Mouse (Mus musculus) adipose tissue, adult 10 weeks (tissue): Measurements from ENCODE around the gene Olfr996. TPM values are rescaled to one million over a fixed set of nuclear protein-coding genes. Genes with fewer than 3 reads are reported as not detected.

Experiments
- polyA plus RNA-seq: library from polyadenylated mRNA; stranded (reverse); fragments of 350-450 nt; fragmentation: Illumina TruSeq; extraction: RNeasy Lipid Tissue Mini Kit (QIAGEN cat#74804); gene quantifications from one replicate; pipeline ENCODE4 v1.2.3, GENCODE M21; 2014; ENCODE audit warnings: low read depth, low replicate concordance

Olfr996 gene
- polyA plus RNA-seq: not detected

DNA sequence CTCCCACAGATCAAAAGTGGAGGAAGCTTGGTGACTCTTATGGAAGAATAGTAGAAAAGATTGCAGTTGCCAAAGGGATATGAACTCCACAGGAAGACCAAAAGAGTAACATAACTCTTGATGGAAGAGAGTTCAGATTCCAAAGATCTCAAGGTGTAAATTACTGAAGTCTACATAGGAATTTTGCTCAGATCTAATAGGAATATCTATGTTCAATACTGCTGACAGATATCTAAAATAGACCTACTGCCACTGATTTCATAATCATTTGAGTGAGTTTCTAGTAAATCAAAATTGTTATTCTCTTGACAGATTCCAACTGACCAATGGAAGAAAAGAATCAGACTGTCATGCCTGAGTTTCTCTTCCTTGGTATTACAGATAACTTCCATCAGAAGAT is at the start of gene Olfr996:
Gene Olfr996, plus strand, starts transcription at position 301 of the 400 bp plus-strand sequence.

DNA sequence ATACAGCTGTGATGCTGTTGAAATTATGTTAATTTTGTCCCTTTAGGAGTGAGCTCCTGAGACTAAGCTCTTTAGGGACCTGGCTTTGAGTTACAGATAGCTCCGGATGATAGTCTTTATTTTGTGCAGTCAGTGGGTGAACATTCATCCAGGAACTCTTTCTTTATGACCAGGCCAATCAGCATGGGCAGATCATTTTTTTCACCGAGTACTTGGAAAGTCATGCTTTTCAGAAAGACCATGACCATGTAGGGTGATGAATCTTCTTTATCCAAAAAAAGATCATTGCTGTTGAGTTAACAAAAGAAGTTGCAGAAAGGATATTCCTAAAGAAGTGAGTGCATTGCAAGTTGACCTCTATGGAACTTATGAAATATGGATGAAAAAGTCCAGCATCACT is 9.6 kb downstream of the Olfr996 start, which contains the start of gene Olfr998:
Gene Olfr998, plus strand, starts transcription at position 301 of the 400 bp plus-strand sequence.

DNA sequence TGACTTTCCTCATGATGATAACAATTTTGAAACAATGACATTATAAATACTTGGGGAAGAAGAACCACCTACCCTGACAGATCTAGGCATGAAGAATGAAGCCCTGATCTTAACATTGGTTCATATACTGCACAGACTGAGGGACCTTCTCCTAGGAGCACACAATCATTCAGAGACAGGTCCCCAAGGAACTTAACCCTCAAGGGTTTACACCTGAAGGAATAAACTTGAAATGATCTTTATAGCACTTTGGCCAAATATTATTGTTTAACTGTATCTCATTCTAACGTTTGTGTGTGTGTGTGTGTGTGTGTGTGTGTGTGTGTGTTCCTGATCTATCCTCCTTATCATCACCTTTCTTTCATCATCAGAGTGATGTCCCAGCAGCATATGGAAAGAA is 32.8 kb downstream of the Olfr996 start, which contains the start of gene Olfr1000:
Gene Olfr1000, minus strand, starts transcription at position 101 of the 400 bp plus-strand sequence.

Other genes starting within 250 kb of the Olfr996 start
- gene Olfr987, start 239.9 kb upstream of the Olfr996 start, polyA plus RNA-seq: not detected
- gene Olfr988, start 216.0 kb upstream of the Olfr996 start, polyA plus RNA-seq: not detected
- not detected for gene Olfr992, start 169.7 kb upstream of the Olfr996 start, polyA plus RNA-seq
- not detected for gene Olfr993, start 164.3 kb upstream of the Olfr996 start, polyA plus RNA-seq
- gene Olfr994, start 142.8 kb upstream of the Olfr996 start, polyA plus RNA-seq: not detected
- not detected for gene Olfr995, start 135.6 kb upstream of the Olfr996 start, polyA plus RNA-seq
- gene 4833423E24Rik, start 60.2 kb upstream of the Olfr996 start, polyA plus RNA-seq: not detected
- gene Olfr998, start 9.7 kb downstream of the Olfr996 start, polyA plus RNA-seq: not detected
- not detected for gene Olfr1000, start 32.7 kb downstream of the Olfr996 start, polyA plus RNA-seq
- gene Olfr1002, start 71.5 kb downstream of the Olfr996 start, polyA plus RNA-seq: not detected
- gene Olfr154, start 85.2 kb downstream of the Olfr996 start, polyA plus RNA-seq: not detected
- gene Olfr1006, start 99.6 kb downstream of the Olfr996 start, polyA plus RNA-seq: not detected
- not detected for gene Olfr1008, start 110.2 kb downstream of the Olfr996 start, polyA plus RNA-seq
- gene Olfr1009, start 136.2 kb downstream of the Olfr996 start, polyA plus RNA-seq: not detected
- gene Olfr1012, start 183.6 kb downstream of the Olfr996 start, polyA plus RNA-seq: not detected
- not detected for gene Olfr1013, start 187.9 kb downstream of the Olfr996 start, polyA plus RNA-seq
- not detected for gene Olfr1014, start 193.5 kb downstream of the Olfr996 start, polyA plus RNA-seq
- gene Olfr1015, start 202.8 kb downstream of the Olfr996 start, polyA plus RNA-seq: not detected
- gene Olfr1016, start 223.3 kb downstream of the Olfr996 start, polyA plus RNA-seq: not detected
- not detected for gene Olfr1018, start 239.3 kb downstream of the Olfr996 start, polyA plus RNA-seq